Mouse (Mus musculus): ENCODE results near the gene Serpina3i. TPM values are rescaled to one million over a fixed set of nuclear protein-coding genes. Genes with fewer than 3 reads are reported as not detected.

The Serpina3i gene
- polyA plus RNA-seq, 1 experiment, result 1.1 TPM

- Histone ChIP-seq H3K4me3 (ENCODE audit: low read depth, low read length) (no peak overlapping the region), H3K4me1 (ENCODE audit: control insufficient read depth, insufficient read depth, low read length) (no peaks in the 10 kb centered on the region), H3K27ac (ENCODE audit: insufficient read depth, low read length) (no peak overlapping the region), H3K9ac (ENCODE audit: low read depth, poor library complexity, severe bottlenecking) (no peak overlapping the region), H3K27me3 (ENCODE audit: control insufficient read depth, insufficient read depth, low read length, poor library complexity, severe bottlenecking) (no peaks in the 10 kb centered on the region), H3K36me3 (ENCODE audit: control insufficient read depth, insufficient read depth, low read length, poor library complexity, severe bottlenecking) (no peaks in the 10 kb centered on the region), H3K9me3 (replicated peaks; ENCODE audit: control insufficient read depth, insufficient read depth, low read length, poor library complexity, severe bottlenecking) (peaks cover 5% of the 10 kb centered on the region; the same call in 1 of the 2 replicates)
- TF ChIP-seq CTCF (IDR thresholded peaks at IDR 0.05; ENCODE audit: low read depth, low read length), result no peak
- no peak for TF ChIP-seq POLR2A (IDR thresholded peaks at IDR 0.05; ENCODE audit: insufficient read depth, low read length)
- TF ChIP-seq EP300 (IDR thresholded peaks at IDR 0.05; ENCODE audit: insufficient read depth, low read depth, low read length), result no peak
These were observed 43.1 kb downstream of the Serpina3i start for GRCm38 (mm10) chr12:104305991-104306390.

- peaks cover 2% of the 10 kb centered on the region; the same call in 1 of the 2 replicates for H3K9me3 ChIP-seq (replicated peaks; ENCODE audit: control insufficient read depth, insufficient read depth, low read length, poor library complexity, severe bottlenecking)
- no peaks in the 10 kb centered on the region for H3K27me3 ChIP-seq (ENCODE audit: control insufficient read depth, insufficient read depth, low read length, poor library complexity, severe bottlenecking)
- no peak within 1 kb of the TSS for H3K27ac ChIP-seq (ENCODE audit: insufficient read depth, low read length)
- no peaks in the 10 kb centered on the region for H3K36me3 ChIP-seq (ENCODE audit: control insufficient read depth, insufficient read depth, low read length, poor library complexity, severe bottlenecking)
- no peak within 1 kb of the TSS for H3K9ac ChIP-seq (ENCODE audit: low read depth, poor library complexity, severe bottlenecking)
- TF ChIP-seq POLR2A (IDR thresholded peaks at IDR 0.05; ENCODE audit: insufficient read depth, low read length), result no peak
- no peak for TF ChIP-seq CTCF (IDR thresholded peaks at IDR 0.05; ENCODE audit: low read depth, low read length)
- TF ChIP-seq EP300 (IDR thresholded peaks at IDR 0.05; ENCODE audit: insufficient read depth, low read depth, low read length), result no peak
- H3K4me3 ChIP-seq (ENCODE audit: low read depth, low read length), result no peak within 1 kb of the TSS
- H3K4me1 ChIP-seq (ENCODE audit: control insufficient read depth, insufficient read depth, low read length), result no peaks in the 10 kb centered on the region
These were observed 51.3 kb downstream of the Serpina3i start, which contains the start of gene Serpina3j for GRCm38 (mm10) chr12:104314253-104314652. Serpina3j (plus strand) TSS chr12:104314553.

Other genes starting within 250 kb of the Serpina3i start
- gene Serpina9, start 249.4 kb upstream of the Serpina3i start, polyA plus RNA-seq (2011; ENCODE audit: insufficient read depth, insufficient read length, low read depth, missing spikeins), result not detected in 2 replicates
- not detected in 2 replicates for gene Serpina12, start 218.7 kb upstream of the Serpina3i start, polyA plus RNA-seq (2011; ENCODE audit: insufficient read depth, insufficient read length, low read depth, missing spikeins)
- gene Serpina5, start 162.0 kb upstream of the Serpina3i start, polyA plus RNA-seq (2011; ENCODE audit: insufficient read depth, insufficient read length, low read depth, missing spikeins), result not detected in 2 replicates
- not detected in 2 replicates for gene Serpina3a, start 150.4 kb upstream of the Serpina3i start, polyA plus RNA-seq (2011; ENCODE audit: insufficient read depth, insufficient read length, low read depth, missing spikeins)
- not detected in 2 replicates for gene Serpina3b, start 135.1 kb upstream of the Serpina3i start, polyA plus RNA-seq (2011; ENCODE audit: insufficient read depth, insufficient read length, low read depth, missing spikeins)
- gene Serpina3c, start 109.3 kb upstream of the Serpina3i start, polyA plus RNA-seq (2011; ENCODE audit: insufficient read depth, insufficient read length, low read depth, missing spikeins), result not detected in 2 replicates
- gene Serpina3f, start 48.6 kb upstream of the Serpina3i start, polyA plus RNA-seq (2011; ENCODE audit: insufficient read depth, insufficient read length, low read depth, missing spikeins), result not detected in 2 replicates
- 1.2 TPM in 1 of 2 replicates, not detected in the other for gene Serpina3g, start 26.9 kb upstream of the Serpina3i start, polyA plus RNA-seq (2011; ENCODE audit: insufficient read depth, insufficient read length, low read depth, missing spikeins)
- gene Serpina3j, start 51.4 kb downstream of the Serpina3i start, polyA plus RNA-seq (2011; ENCODE audit: insufficient read depth, insufficient read length, low read depth, missing spikeins), result not detected in 2 replicates
- gene Serpina3k, start 75.4 kb downstream of the Serpina3i start, polyA plus RNA-seq (2011; ENCODE audit: insufficient read depth, insufficient read length, low read depth, missing spikeins), result not detected in 2 replicates
- 6.1 and 7.0 TPM in 2 replicates for gene Serpina3m, start 75.4 kb downstream of the Serpina3i start, polyA plus RNA-seq (2011; ENCODE audit: insufficient read depth, insufficient read length, low read depth, missing spikeins)
- 0.94 and 0.99 TPM in 2 replicates for gene Serpina3n, start 143.6 kb downstream of the Serpina3i start, polyA plus RNA-seq (2011; ENCODE audit: insufficient read depth, insufficient read length, low read depth, missing spikeins)
- 0.63 TPM in 1 of 2 replicates, not detected in the other for gene Gsc, start 210.2 kb downstream of the Serpina3i start, polyA plus RNA-seq (2011; ENCODE audit: insufficient read depth, insufficient read length, low read depth, missing spikeins)

All from ES-Bruce4 (cell line).